Mouse (Mus musculus): ENCODE measurements at regions not wholly inside any gene's neighbourhood (a gene's known extent, or its start where the extent isn't known, plus 50 kb on each side); places are given as distances from the start of the nearest gene placed in this dataset.
A peak's percentile ranks its signal among the peaks of the same experiment; 100 is the strongest.

DNA sequence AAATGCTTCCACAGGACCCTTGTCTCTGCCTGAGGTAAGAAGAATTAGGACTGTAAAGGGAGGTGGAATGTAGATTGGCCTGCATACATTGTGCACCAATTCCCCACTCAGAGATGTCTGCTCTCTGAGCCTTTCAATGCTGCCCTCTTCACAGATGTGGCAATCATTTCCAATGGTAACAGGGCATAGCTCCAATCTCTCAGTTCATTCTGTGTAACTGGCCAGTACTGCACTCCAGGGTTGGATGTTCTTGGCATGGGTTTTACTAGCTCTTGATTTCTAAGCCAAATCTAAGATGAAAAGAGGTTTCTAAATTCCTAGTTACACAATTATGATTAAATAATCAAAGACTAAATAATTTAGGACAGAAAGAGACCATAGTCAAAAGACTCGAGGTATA lies 1439.8 kb upstream of the Lrrc6 start:
- Histone ChIP-seq H3K4me3 (replicated peaks in 1 of 3; ENCODE audit: low read depth in 2 of 3, low read length in 2 of 3, poor library complexity in 1 of 3) (no peak overlapping the region), H3K9ac (ENCODE audit: insufficient read depth, low read depth) (no peak overlapping the region), H3K9me3 (replicated peaks; ENCODE audit: low read length) (no peaks in the 10 kb centered on the region), H3K4me2 (ENCODE audit: insufficient read depth, low read depth, poor library complexity, severe bottlenecking) (no peak overlapping the region), H3K4me1 (ENCODE audit: control insufficient read depth in 1 of 2, insufficient read depth in 2 of 2) (peaks cover 0 to 8% of the 10 kb centered on the region in 2 experiments; a peak in 1 of 4 replicates), H3K27ac (ENCODE audit: insufficient read depth, low read depth) (no peak overlapping the region), H3K27me3 (replicated peaks) (no peaks in the 10 kb centered on the region), H3K79me2 (replicated peaks; ENCODE audit: control insufficient read depth, extremely low read depth, insufficient read depth, poor library complexity, severe bottlenecking) (no peaks in the 10 kb centered on the region), H3K36me3 (replicated peaks in 1 of 2; ENCODE audit: control insufficient read depth in 1 of 2, insufficient read depth in 1 of 2, low read length in 1 of 2) (no peaks in the 10 kb centered on the region)
- dilution Hi-C loops (cut with MboI; ENCODE audit: extremely low pct_ligation_motif_present, extremely low pct_unique_long_range_greater_than_20kb, low sequenced_read_pairs) (no loop called here), in situ Hi-C loops (cut with MboI; ENCODE audit: low pct_ligation_motif_present, low pct_unique_long_range_greater_than_20kb, low sequenced_read_pairs) (no loop called here)
- no peak for DNase-seq (ENCODE audit: extremely low read depth)
- TF ChIP-seq NRF1 (IDR thresholded peaks at IDR 0.05; ENCODE audit: low read depth, low read length) (no peak), POLR2AphosphoS2 (IDR thresholded peaks at IDR 0.05; ENCODE audit: low read depth, low read length) (no peak), TBP (conservative IDR thresholded peaks at IDR 0.05; ENCODE audit: low read depth, low read length) (no peak), IRF4 (IDR thresholded peaks at IDR 0.05; ENCODE audit: low read depth, low read length) (no peak), NELFE (IDR thresholded peaks at IDR 0.05; ENCODE audit: low read depth, low read length) (no peak), EP300 (IDR thresholded peaks at IDR 0.05; ENCODE audit: low read length) (no peak), ZMIZ1 (IDR thresholded peaks at IDR 0.05; ENCODE audit: low read depth, low read length) (no peak), MAZ (IDR thresholded peaks at IDR 0.05; ENCODE audit: low read depth, low read length) (no peak), ELF1 (IDR thresholded peaks at IDR 0.05; ENCODE audit: low read depth, low read length) (no peak), USF2 (conservative IDR thresholded peaks at IDR 0.05; ENCODE audit: low read depth, low read length) (no peak), CHD2 (IDR thresholded peaks at IDR 0.05; ENCODE audit: low read length) (no peak), JUND (conservative IDR thresholded peaks at IDR 0.05; ENCODE audit: low read depth, low read length) (no peak), GABPA (IDR thresholded peaks at IDR 0.05; ENCODE audit: insufficient replicate concordance, low read depth, low read length) (no peak), CTCF (conservative IDR thresholded peaks at IDR 0.05 in 1 of 2, IDR thresholded peaks at IDR 0.05 in 1 of 2; ENCODE audit: low read depth in 2 of 2, low read length in 2 of 2) (no peak), MAX (IDR thresholded peaks at IDR 0.05; ENCODE audit: low read length) (no peak), MAFK (IDR thresholded peaks at IDR 0.05; ENCODE audit: insufficient replicate concordance, low read length) (no peak), HCFC1 (IDR thresholded peaks at IDR 0.05; ENCODE audit: low read depth, low read length) (no peak), CHD1 (IDR thresholded peaks at IDR 0.05; ENCODE audit: low read depth, low read length) (no peak), ETS1 (conservative IDR thresholded peaks at IDR 0.05; ENCODE audit: low read depth, low read length) (no peak), ZNF384 (IDR thresholded peaks at IDR 0.05; ENCODE audit: low read depth, low read length) (no peak)

DNA sequence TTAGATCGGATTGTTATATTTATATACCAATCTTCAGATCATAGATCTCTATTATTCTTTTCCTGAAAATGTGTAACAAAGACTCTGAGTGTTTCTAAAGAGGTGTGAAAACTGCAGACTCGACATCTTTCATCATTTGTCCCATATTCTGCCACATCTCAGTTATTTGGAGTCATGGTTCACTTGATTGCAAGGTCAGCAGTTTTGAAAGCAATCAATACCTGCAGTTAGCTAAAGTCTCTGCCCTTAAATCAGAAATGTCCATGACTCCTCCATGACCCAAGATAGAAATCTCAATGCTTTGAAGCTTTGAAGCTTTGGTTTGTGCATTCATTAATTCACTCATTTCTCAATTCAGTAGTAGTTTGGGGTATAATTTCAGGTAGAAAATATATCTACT lies 1424.2 kb upstream of the Lrrc6 start:
- H3K36me3 ChIP-seq (replicated peaks in 1 of 2; ENCODE audit: control insufficient read depth in 1 of 2, insufficient read depth in 1 of 2, low read length in 1 of 2): no peaks in the 10 kb centered on the region
- in situ Hi-C loops (cut with MboI; ENCODE audit: low pct_ligation_motif_present, low pct_unique_long_range_greater_than_20kb, low sequenced_read_pairs) (no loop called here), dilution Hi-C loops (cut with MboI; ENCODE audit: extremely low pct_ligation_motif_present, extremely low pct_unique_long_range_greater_than_20kb, low sequenced_read_pairs) (no loop called here)
- H3K4me1 ChIP-seq (ENCODE audit: control insufficient read depth in 1 of 2, insufficient read depth in 2 of 2): no peaks in the 10 kb centered on the region
- no peaks in the 10 kb centered on the region for H3K79me2 ChIP-seq (replicated peaks; ENCODE audit: control insufficient read depth, extremely low read depth, insufficient read depth, poor library complexity, severe bottlenecking)
- no peaks in the 10 kb centered on the region for H3K9me3 ChIP-seq (replicated peaks; ENCODE audit: low read length)
- no peak overlapping the region for H3K9ac ChIP-seq (ENCODE audit: insufficient read depth, low read depth)
- H3K4me2 ChIP-seq (ENCODE audit: insufficient read depth, low read depth, poor library complexity, severe bottlenecking): no peak overlapping the region
- H3K27ac ChIP-seq (ENCODE audit: insufficient read depth, low read depth): no peak overlapping the region
- DNase-seq (ENCODE audit: extremely low read depth): no peak
- H3K27me3 ChIP-seq (replicated peaks): no peaks in the 10 kb centered on the region
- TF ChIP-seq ZKSCAN1 (IDR thresholded peaks at IDR 0.05; ENCODE audit: borderline replicate concordance, low read depth, low read length) (no peak), ZC3H11A (IDR thresholded peaks at IDR 0.05; ENCODE audit: low read depth, low read length) (no peak), MAFK (IDR thresholded peaks at IDR 0.05; ENCODE audit: insufficient replicate concordance, low read length) (peak; percentile 92)
- H3K4me3 ChIP-seq (replicated peaks in 1 of 3; ENCODE audit: low read depth in 2 of 3, low read length in 2 of 3, poor library complexity in 1 of 3): no peak overlapping the region

Measured in CH12.LX (cell line).